Mouse (Mus musculus) kidney, adult 18-20 months (tissue): ENCODE measurements around the gene Rbfox3.

Source experiments
- DNase-seq: peaks from one replicate; pipeline ENCODE4 v3.0.0; 2021

The Rbfox3 gene

DNA sequence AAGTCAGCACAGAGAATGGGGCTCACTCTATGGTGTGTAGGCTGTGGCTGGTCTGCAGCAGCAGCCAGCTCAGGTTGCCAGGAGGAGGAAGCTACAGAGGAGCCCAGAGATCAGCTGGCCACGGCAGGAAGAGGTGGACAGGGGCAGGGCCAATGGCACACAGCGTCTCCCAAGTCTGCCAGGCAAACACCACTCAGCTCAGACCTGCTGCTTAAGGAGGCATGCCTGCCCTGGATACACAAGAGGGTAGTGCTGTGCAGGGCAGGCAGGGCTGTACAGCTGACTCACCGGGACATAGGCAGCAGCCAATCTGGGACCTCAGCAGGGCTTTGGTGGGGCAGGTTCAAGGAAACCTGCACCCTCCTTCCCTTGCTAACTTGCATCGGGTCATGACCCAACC lies 156.9 kb downstream of the Rbfox3 start:
- DNase-seq = no peak

DNA sequence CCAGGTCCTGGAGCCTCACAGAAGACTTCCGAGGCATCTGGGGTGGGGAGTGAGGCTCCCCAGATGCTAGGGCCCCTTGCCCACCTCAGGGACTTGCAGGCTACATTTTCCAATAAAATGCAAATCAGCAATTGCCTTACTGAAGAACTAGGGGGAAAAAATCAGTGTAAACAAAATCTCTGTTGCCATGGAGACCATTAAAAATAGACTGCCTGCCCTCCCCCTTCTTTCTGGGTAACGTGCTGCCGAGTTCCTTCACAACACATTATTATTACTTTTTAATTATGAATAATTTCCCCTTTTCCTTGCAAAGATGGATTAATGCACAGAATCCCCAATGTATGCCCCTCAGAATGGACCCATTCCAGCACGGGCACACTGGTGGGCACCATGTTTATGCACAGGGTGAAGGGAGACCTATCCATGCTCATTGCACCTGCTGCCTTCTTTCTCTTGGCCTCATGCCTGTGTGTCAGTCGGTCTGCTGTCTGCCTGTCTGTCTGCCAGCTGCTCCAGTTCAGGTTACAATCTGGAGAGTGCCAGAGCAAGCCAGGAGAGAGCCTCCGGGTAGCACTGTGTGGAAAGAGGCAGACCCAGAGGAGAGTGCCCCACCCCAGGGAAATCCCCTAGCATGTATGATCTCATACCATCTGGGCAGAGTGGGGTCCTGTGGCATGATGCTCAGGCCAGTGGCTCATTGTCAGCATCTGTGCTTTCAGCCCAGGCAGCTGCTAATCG lies 159.3 kb downstream of the Rbfox3 start:
- DNase-seq = no peak

DNA sequence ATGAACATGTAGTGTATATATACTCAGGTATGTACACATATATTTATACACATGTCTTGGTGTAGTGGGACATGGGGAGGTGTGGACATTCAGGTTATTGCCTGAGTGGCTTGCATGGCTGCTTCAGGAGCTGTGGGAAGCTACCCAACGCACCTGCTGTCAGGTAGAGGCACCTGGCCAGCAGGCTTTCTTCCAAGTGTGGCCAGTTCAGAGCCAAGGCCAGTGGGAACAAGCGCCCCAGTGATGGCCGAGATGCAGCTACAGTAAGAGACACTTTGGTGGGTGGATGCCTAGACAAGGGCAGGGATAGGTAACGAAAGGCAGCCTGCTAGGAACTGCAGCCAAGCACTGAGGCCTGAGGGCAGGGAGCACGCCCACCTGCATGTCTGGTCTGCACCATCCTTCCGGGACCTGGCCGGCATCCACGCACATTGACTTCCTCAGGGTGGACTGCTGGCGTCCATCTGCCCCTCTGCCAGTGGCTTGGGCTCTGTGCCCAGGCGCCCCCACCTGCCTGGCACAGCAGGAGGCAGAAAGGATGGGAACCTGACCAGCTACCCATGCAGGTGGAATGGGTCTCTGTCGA lies 160.6 kb downstream of the Rbfox3 start:
- DNase-seq = peak; percentile 25

DNA sequence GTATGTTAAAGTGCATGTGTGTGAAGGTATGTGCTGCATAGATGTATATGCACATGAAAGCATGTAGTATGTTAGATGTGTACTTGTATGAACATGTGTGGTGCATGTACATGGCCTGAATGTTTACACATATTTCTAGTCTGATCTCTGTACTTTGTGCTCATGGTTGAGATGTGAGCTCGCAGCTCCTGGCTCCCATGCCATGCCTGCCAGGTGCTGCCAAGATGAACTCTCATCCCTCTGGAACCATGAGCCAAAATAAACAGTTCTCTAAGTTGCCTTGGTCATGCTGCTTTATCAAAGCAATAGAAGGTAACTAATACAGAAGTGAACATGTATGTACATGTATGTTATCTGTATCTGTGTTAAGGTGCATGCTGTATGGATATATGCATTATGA lies 161.9 kb downstream of the Rbfox3 start:
- no peak for DNase-seq

DNA sequence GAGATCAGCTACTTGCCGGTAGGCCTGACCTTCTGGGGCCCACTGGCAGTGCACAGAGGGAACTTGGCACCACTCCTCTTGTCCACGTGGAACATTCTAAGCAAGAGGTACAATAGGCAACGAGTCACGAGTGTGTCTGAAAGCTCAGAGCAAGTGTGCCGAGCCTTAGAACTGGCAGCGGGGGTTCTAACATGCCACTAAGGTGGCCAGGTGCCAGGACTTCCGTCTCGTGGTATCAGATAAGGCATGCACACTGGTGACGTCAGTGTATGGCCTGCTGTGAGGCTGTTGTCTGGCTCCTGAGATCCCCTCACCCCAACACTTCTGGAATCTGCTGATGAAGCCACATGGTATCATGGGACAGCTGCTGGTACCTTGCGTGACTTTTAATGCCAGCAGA lies 162.8 kb downstream of the Rbfox3 start:
- no peak for DNase-seq

DNA sequence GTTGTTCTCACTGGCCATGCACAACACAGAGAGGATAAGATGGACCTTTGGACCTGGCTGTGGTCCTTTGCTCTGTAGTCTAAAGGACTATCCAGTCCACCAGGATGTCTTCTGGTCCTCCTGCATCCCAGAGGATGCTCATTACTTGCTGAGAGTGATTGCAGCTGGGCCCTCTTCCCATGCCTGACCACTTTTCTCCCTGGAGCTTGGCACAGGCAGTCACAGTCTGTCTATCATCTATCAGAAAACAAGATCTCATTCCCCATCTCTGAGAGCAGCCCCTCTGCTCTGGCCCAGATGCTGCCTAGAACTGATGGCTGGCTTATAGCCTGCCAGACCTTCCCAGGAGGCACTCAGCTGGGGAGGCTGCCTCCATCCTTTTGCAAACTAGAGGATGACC lies 166.1 kb downstream of the Rbfox3 start:
- no peak for DNase-seq

DNA sequence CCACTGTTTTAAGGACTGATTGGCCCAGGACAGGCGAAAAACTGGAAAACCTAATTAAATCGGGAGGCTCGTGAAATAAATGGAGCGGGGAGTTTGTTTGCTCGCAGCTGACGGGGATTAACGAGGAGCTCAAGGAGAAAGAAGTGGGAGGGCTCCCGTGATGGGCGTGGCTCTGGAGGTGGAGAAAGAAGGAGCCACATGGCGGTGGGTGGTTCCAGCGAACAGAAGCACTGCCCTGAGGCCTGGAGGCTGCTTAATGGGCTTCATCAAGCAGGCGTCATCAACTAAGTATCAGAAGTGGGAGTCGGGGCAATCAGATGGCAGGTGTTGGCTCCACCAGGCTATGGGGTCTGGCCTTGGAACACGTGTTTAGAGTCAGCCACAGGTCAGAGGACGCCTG lies 166.6 kb downstream of the Rbfox3 start:
- DNase-seq = peak; percentile 50

- DNase-seq = peak; percentile 41
These were observed 168.6 kb downstream of the Rbfox3 start for GRCm38 (mm10) chr11:118742762-118743161.

DNA sequence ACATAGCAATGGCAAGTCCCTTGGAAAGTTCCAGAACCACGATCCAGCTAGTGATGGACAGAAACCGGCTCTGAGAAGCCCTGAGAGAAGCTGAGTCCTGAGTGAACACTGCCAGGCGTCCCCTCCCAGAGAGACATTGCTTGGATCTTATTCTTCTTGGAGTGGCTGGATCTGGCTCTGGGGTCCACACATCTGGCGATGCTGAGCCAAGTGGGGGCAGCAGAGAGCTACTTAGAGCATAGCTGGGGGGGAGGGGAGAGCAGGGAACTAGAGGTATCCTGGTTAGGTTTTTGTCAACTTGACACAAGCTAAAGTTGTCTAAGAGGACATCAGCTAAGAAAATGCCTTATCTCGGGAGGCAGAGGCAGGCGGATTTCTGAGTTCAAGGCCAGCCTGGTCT lies 170.1 kb downstream of the Rbfox3 start:
- DNase-seq = no peak

- peak; percentile 76 for DNase-seq
These were observed 171.4 kb downstream of the Rbfox3 start for GRCm38 (mm10) chr11:118740001-118740400.

GRCm38 (mm10) chr11:118738855-118739832 lies 172.3 kb downstream of the Rbfox3 start:
- DNase-seq = peak; percentile 83

DNA sequence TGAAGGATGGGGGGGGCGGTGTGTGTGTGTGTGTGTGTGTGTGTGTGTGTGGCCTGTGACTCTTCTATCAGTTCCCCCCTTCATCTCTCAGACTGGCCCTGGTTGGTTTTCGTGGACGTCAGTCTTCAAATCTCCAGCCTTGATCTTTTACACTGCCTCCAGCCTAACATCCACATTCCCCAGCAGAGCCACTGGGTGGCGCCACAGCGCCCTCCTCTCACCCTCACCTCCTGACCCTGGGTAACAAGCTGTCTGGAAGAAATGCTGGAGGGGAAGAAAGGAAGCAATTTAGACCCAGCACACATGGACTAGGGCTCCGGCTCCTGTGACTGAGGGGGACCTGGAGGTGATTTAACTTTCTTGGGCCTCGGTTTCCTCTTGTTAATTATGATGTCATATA lies 173.1 kb downstream of the Rbfox3 start:
- DNase-seq = no peak

DNA sequence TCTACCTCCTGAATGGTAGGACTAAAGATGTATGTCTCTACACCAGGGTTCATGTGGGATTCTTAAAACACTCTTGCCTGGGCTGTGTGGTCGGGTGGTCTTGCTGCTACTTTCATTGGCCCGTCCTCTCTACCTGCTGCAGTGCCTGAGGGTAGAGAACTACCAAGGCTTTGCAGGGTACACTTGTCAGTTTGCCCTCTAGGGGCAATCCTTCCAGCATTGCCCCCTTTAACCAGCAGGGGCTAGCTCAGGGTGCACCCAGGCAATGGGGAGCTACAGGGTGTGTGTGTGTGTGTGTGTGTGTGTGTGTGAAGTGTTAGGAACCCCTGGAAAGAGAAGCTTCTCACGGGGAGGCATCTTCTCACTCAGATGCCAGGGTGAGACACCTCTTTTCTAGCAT lies 173.6 kb downstream of the Rbfox3 start:
- no peak for DNase-seq

GRCm38 (mm10) chr11:118736993-118737392 lies 174.4 kb downstream of the Rbfox3 start:
- no peak for DNase-seq

DNA sequence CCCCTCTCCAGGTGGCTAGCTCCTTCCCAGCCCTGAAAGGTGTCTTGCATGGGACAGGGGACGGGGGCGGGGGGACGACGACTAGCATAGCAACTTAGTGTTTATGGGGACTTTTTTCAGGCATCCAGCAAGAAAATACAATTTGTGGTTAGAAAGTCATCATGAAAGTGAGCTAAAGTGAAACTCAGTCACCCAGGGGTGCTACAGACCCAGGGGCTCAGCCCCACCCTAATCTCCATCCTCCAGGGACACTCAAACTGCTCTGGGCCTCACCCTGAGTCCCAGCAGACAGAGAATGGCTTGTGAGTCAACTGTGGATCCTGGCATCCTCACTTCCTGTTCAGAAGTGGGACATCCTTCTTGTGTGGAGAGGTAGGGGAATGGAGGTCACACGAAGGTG lies 179.7 kb downstream of the Rbfox3 start:
- DNase-seq = no peak

DNA sequence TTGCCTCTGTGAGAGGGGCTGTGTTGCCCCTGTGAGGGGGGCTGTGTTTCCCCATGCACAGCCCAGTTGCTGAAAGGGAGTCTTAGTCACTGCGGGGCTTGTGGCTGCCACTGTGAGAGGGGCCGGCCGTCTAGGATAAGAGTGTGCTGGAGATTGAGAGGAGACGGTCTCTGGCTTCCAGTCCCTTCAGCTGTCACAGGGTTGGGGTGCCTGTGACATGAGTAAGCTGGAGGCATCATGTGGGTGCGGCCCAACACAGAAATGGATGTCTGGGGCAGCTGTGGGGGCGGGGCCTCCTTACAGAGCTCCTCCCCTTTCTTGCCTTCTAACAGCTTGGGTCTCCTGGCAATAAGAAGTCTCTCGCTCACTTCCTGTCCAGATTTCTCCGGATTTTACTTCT lies 182.0 kb downstream of the Rbfox3 start:
- no peak for DNase-seq

DNA sequence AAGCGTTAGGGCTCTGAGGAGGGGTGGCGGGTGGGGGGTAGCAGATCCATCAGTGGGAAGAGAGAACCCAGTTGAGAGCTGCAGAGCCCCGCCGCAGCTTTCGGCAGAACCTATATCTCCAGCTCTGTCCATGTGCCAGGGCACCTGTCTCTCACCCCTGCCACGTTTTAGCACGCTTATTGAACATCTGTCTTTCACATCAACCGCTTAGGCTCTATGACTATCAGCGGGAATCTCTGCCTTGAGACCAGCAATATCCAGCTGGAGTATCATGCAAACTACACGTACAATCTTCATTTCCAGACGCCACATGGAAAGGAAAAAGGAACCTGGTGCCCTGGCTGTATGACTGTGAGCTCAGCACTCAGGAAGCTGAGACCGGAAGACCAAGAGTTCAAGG lies 182.6 kb downstream of the Rbfox3 start:
- DNase-seq = no peak

GRCm38 (mm10) chr11:118728083-118728551 lies 183.3 kb downstream of the Rbfox3 start:
- no peak for DNase-seq

GRCm38 (mm10) chr11:118726430-118726829 lies 185.0 kb downstream of the Rbfox3 start:
- DNase-seq = no peak

- no peak for DNase-seq
These were observed 187.0 kb downstream of the Rbfox3 start for GRCm38 (mm10) chr11:118724423-118724822.

DNA sequence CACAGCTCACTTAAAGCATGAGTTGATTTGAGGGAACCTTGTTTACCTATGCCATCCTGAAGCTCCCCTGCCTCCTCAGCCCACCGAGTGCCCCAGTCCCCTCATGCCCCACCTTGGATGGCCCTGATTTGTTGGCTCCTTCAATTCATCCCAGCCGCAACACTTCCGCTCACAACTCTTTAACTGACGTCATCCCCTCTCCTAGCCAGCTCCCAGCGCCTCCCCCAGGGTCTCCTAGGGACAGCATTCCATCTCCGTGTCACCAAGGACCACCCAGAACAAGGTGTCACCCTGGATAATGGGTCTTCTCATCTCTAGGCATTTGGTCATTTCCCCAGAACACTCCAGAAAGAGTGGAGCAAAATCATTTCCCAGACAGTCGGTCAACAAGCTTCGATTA lies 188.2 kb downstream of the Rbfox3 start:
- DNase-seq = no peak

DNA sequence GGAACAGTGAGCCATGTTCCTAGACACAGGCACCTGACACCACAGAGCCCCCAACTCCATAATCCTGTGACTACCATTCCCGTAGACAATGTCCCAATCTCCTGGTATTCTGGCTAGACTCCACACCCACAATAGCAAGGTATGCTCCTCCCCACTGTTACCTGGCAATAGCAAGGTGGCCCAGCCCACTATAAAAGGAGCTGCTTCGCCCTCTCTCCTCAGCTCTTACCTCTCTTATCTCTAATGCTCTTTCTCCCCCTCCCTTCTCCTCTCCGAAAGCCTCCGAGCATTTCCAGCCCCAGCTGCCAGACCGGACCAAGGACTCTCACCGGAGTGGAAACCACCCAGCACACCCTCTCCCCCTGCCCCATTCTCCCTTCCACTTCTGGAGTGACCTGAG lies 189.5 kb downstream of the Rbfox3 start:
- no peak for DNase-seq
